Mouse (Mus musculus) CD4-positive, CD25-positive, alpha-beta regulatory T cell (primary cell): ENCODE measurements around the gene Rnf144b. TPM values are rescaled to one million over a fixed set of nuclear protein-coding genes. Genes with fewer than 3 reads are reported as not detected.

Experiments
- polyA plus RNA-seq: library from polyadenylated mRNA; unstranded; fragments of 100-300 nt; shearing (Covaris generic); gene quantifications from one replicate; pipeline ENCODE4 v1.2.1, GENCODE M21; 2017

The Rnf144b gene
- 0.10 TPM for polyA plus RNA-seq

GRCm38 (mm10) chr13:47122537-47123430 lies at the start of gene Rnf144b:
TSS of gene Rnf144b (plus strand) at chr13:47122656.

GRCm38 (mm10) chr13:47105711-47106579 lies 16.5 kb upstream of the Rnf144b start, which contains the start of gene Dek:
TSS of gene Dek (minus strand) at chr13:47106201.

Other genes starting within 250 kb of the Rnf144b start
- 15.2 TPM for gene Kif13a, start 192.8 kb upstream of the Rnf144b start, polyA plus RNA-seq
- gene Nhlrc1, start 107.8 kb upstream of the Rnf144b start, polyA plus RNA-seq, result 2.6 TPM
- 32.9 TPM for gene Kdm1b, start 79.2 kb upstream of the Rnf144b start, polyA plus RNA-seq
- 7.2 TPM for gene Tpmt, start 77.9 kb upstream of the Rnf144b start, polyA plus RNA-seq
- gene Dek, start 16.5 kb upstream of the Rnf144b start, polyA plus RNA-seq, result 171 TPM